Mouse (Mus musculus) myocyte (in vitro differentiated cells): ENCODE measurements around the gene Six3. TPM values are rescaled to one million over a fixed set of nuclear protein-coding genes. Genes with fewer than 3 reads are reported as not detected.

Experiments used
- H3K27me3 ChIP-seq: one replicate; pipeline ENCODE4 v1.6.1; 2011; ENCODE audit not compliant: control insufficient read depth, insufficient read depth, insufficient read length
- H3K36me3 ChIP-seq: one replicate; pipeline ENCODE4 v1.6.1; 2011; ENCODE audit not compliant: control insufficient read depth, insufficient read depth
- H3K4me2 ChIP-seq: one replicate; pipeline ENCODE4 v1.6.1; 2011; ENCODE audit warnings: low read depth, control low read depth
- H3K4me3 ChIP-seq: one replicate; pipeline ENCODE4 v1.5.1; 2011; ENCODE audit warnings: mild to moderate bottlenecking, control low read depth, moderate library complexity
- H3K79me2 ChIP-seq: one replicate; pipeline ENCODE4 v1.6.1; 2011; ENCODE audit not compliant: control insufficient read depth, insufficient read depth
- H3ac ChIP-seq: one replicate; pipeline ENCODE4 v1.6.1; 2011; ENCODE audit not compliant: control insufficient read depth, insufficient read length
- CEBPB ChIP-seq: IDR thresholded peaks from 2 replicates; pipeline ENCODE4 v1.6.1; 2011; ENCODE audit warnings: mild to moderate bottlenecking, moderate library complexity; ENCODE audit not compliant: poor library complexity, insufficient read depth, severe bottlenecking
- E2F4 ChIP-seq: IDR thresholded peaks from one replicate; pipeline ENCODE4 v1.6.1; 2011; ENCODE audit warnings: mild to moderate bottlenecking, control low read depth, moderate library complexity; ENCODE audit not compliant: insufficient read depth
- MAX ChIP-seq: IDR thresholded peaks from one replicate; pipeline ENCODE4 v1.6.1; 2011; ENCODE audit warnings: low read depth, mild to moderate bottlenecking, control low read depth
- MYOD1 ChIP-seq, 3 experiments: IDR thresholded peaks; one replicate each; pipeline ENCODE4 v1.6.1; 2011; ENCODE audit warnings: control low read depth in 2 of 3, low read depth in 2 of 3, mild to moderate bottlenecking in 2 of 3, moderate library complexity in 1 of 3; ENCODE audit not compliant: insufficient read length in 2 of 3, control insufficient read depth in 1 of 3
- MYOG ChIP-seq, 3 experiments: IDR thresholded peaks; one replicate each; pipeline ENCODE4 v1.6.1; 2011; ENCODE audit warnings: control low read depth in 2 of 3, low read depth in 2 of 3, mild to moderate bottlenecking in 2 of 3; ENCODE audit not compliant: insufficient read length in 2 of 3, control insufficient read depth in 1 of 3, insufficient read depth in 1 of 3
- POLR2A ChIP-seq: IDR thresholded peaks from one replicate; pipeline ENCODE4 v1.6.1; 2011; ENCODE audit warnings: low read depth, mild to moderate bottlenecking, control low read depth, moderate library complexity; ENCODE audit not compliant: insufficient read length
- POLR2AphosphoS2 ChIP-seq: IDR thresholded peaks from one replicate; pipeline ENCODE4 v1.6.1; 2011; ENCODE audit warnings: low read depth, control low read depth; ENCODE audit not compliant: insufficient read length
- REST ChIP-seq: IDR thresholded peaks from one replicate; pipeline ENCODE4 v1.6.1; 2011; ENCODE audit warnings: mild to moderate bottlenecking, control low read depth, moderate library complexity; ENCODE audit not compliant: insufficient read depth, insufficient read length
- SRF ChIP-seq: IDR thresholded peaks from one replicate; pipeline ENCODE4 v1.6.1; 2011; ENCODE audit warnings: low read depth; ENCODE audit not compliant: control insufficient read depth, insufficient read length
- TCF12 ChIP-seq: IDR thresholded peaks from one replicate; pipeline ENCODE4 v1.6.1; 2011; ENCODE audit warnings: mild to moderate bottlenecking, control low read depth; ENCODE audit not compliant: poor library complexity, insufficient read depth, severe bottlenecking
- TCF3 ChIP-seq: IDR thresholded peaks from one replicate; pipeline ENCODE4 v1.6.1; 2011; ENCODE audit warnings: low read depth, control low read depth; ENCODE audit not compliant: insufficient read length
- USF1 ChIP-seq: IDR thresholded peaks from one replicate; pipeline ENCODE4 v1.6.1; 2011; ENCODE audit warnings: low read depth, mild to moderate bottlenecking, control low read depth, moderate library complexity
- polyA plus RNA-seq: library from polyadenylated mRNA; unstranded; fragments of >200 nt; fragmentation: generic; extraction: Trizol; gene quantifications from one replicate; pipeline ENCODE4 v1.2.1, GENCODE M21; 2012; ENCODE audit warnings: missing spikeins

Six3 gene
- polyA plus RNA-seq, 1 experiment = not detected

GRCm38 (mm10) chr17:85579350-85579749 is 34.1 kb upstream of the Six3 start:
- H3K79me2 ChIP-seq = no peaks in the 10 kb centered on the region
- no peak overlapping the region for H3K4me3 ChIP-seq
- H3K36me3 ChIP-seq = no peaks in the 10 kb centered on the region
- no peak for TF ChIP-seq CEBPB
- no peak for TF ChIP-seq TCF3
- H3K4me2 ChIP-seq = no peak overlapping the region
- H3ac ChIP-seq = no peak overlapping the region
- H3K27me3 ChIP-seq = no peaks in the 10 kb centered on the region

GRCm38 (mm10) chr17:85580221-85580620 is 33.2 kb upstream of the Six3 start:
- no peaks in the 10 kb centered on the region for H3K27me3 ChIP-seq
- H3ac ChIP-seq = no peak overlapping the region
- H3K36me3 ChIP-seq = no peaks in the 10 kb centered on the region
- no peak overlapping the region for H3K4me3 ChIP-seq
- H3K79me2 ChIP-seq = no peaks in the 10 kb centered on the region
- no peak overlapping the region for H3K4me2 ChIP-seq
- TF ChIP-seq REST = no peak
- TF ChIP-seq MYOG (IDR thresholded peaks at IDR 0.05; ENCODE audit: control insufficient read depth in 1 of 3, insufficient read depth in 1 of 3, insufficient read length in 2 of 3, low read depth in 2 of 3) = no peak
- TF ChIP-seq E2F4 = no peak

- no peaks in the 10 kb centered on the region for H3K27me3 ChIP-seq
- no peak overlapping the region for H3K4me3 ChIP-seq
- H3ac ChIP-seq = no peak overlapping the region
- no peaks in the 10 kb centered on the region for H3K79me2 ChIP-seq
- TF ChIP-seq MYOG (IDR thresholded peaks at IDR 0.05; ENCODE audit: control insufficient read depth in 1 of 3, insufficient read depth in 1 of 3, insufficient read length in 2 of 3, low read depth in 2 of 3) (no peak), E2F4 (no peak), POLR2AphosphoS2 (no peak), POLR2A (no peak), USF1 (no peak), MAX (no peak), REST (no peak), CEBPB (no peak), TCF12 (no peak), TCF3 (no peak), SRF (no peak), MYOD1 (IDR thresholded peaks at IDR 0.05; ENCODE audit: control insufficient read depth in 1 of 3, insufficient read length in 2 of 3, low read depth in 2 of 3) (no peak)
- H3K4me2 ChIP-seq = no peak overlapping the region
- H3K36me3 ChIP-seq = no peaks in the 10 kb centered on the region
These were observed 29.2 kb upstream of the Six3 start for GRCm38 (mm10) chr17:85584170-85584569.

- TF ChIP-seq USF1 (no peak), MYOG (IDR thresholded peaks at IDR 0.05; ENCODE audit: control insufficient read depth in 1 of 3, insufficient read depth in 1 of 3, insufficient read length in 2 of 3, low read depth in 2 of 3) (no peak), SRF (no peak), REST (no peak), POLR2A (no peak), POLR2AphosphoS2 (no peak), MAX (no peak)
- H3K27me3 ChIP-seq = no peaks in the 10 kb centered on the region
- no peak overlapping the region for H3ac ChIP-seq
These were observed 28.8 kb upstream of the Six3 start for GRCm38 (mm10) chr17:85584573-85584972.

GRCm38 (mm10) chr17:85585779-85586178 is 27.6 kb upstream of the Six3 start:
- Histone ChIP-seq H3K4me2 (no peak overlapping the region), H3K27me3 (no peaks in the 10 kb centered on the region), H3K36me3 (no peaks in the 10 kb centered on the region), H3ac (no peak overlapping the region), H3K79me2 (no peaks in the 10 kb centered on the region), H3K4me3 (no peak overlapping the region)
- TF ChIP-seq TCF12 (no peak), USF1 (no peak), TCF3 (no peak), REST (no peak), CEBPB (no peak), POLR2A (no peak), MYOD1 (IDR thresholded peaks at IDR 0.05; ENCODE audit: control insufficient read depth in 1 of 3, insufficient read length in 2 of 3, low read depth in 2 of 3) (no peak), MAX (no peak), POLR2AphosphoS2 (no peak)

More at GRCm38 (mm10) chr17:85584573-85584972, 28.8 kb upstream of the Six3 start:
- no peak overlapping the region for H3K4me3 ChIP-seq
- H3K4me2 ChIP-seq = no peak overlapping the region
- no peaks in the 10 kb centered on the region for H3K36me3 ChIP-seq
- no peaks in the 10 kb centered on the region for H3K79me2 ChIP-seq

- H3ac ChIP-seq = no peak overlapping the region
- TF ChIP-seq POLR2AphosphoS2 (no peak), USF1 (no peak), TCF12 (no peak), TCF3 (no peak), CEBPB (no peak), MAX (no peak), SRF (no peak), REST (no peak), POLR2A (no peak), MYOD1 (IDR thresholded peaks at IDR 0.05; ENCODE audit: control insufficient read depth in 1 of 3, insufficient read length in 2 of 3, low read depth in 2 of 3) (no peak), MYOG (IDR thresholded peaks at IDR 0.05; ENCODE audit: control insufficient read depth in 1 of 3, insufficient read depth in 1 of 3, insufficient read length in 2 of 3, low read depth in 2 of 3) (no peak), E2F4 (no peak)
- no peaks in the 10 kb centered on the region for H3K27me3 ChIP-seq
- H3K36me3 ChIP-seq = no peaks in the 10 kb centered on the region
- H3K4me2 ChIP-seq = no peak overlapping the region
- H3K79me2 ChIP-seq = no peaks in the 10 kb centered on the region
- no peak overlapping the region for H3K4me3 ChIP-seq
These were observed 21.4 kb upstream of the Six3 start for GRCm38 (mm10) chr17:85591976-85592375.
